Comparison of ENCODE assay signal across 1 mouse cellular context in the genomic region with DNA sequence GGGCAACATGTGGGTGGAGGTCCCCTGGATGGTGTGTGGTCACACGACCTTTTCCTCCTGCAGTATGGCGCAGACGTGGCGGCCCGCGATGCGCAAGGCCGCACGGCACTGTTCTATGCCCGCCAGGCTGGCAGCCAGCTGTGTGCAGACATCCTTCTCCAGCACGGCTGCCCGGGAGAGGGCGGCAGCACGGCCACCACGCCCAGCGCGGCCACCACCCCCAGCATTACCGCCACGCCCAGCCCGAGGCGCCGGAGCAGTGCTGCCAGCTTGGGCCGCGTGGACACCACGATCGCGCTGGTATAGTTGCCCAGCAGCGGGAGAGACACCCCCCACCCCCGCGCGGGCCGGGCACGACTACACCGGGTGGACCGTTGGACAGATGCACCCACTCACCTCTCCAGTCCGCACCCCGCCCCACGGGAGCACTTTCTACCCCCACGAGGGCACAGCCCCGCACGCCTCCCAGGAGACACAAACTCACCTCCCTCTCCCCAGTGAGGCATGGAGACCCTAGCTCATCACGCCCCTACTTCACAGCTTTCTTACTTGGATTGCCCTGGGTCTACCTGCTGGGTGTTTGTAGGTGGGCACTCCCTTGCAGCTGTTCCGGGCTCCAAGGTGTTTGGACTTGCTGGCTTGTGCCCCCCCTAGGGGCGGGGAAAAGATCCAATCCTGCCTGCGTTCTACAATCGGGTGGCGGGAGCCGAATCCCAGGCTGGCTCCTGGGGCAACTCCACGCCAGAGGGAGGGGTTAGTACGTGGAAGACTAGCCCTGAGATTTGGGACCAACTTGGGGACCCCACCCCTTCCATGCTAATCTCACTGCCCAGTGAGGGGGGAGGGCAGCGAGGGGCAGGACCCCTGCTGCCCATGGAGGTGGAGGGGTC.
TF ChIP-seq lines count a peak whose summit lies in the region.

No protein-coding gene starts in this region.

TF ChIP-seq in MEL, 35 proteins besides CTCF, POLR2A, EP300 and RAD21:
- 0 out of 2 replicates have a peak, but pooled peaks have one; percentile 17 for TF ChIP-seq POLR2AphosphoS5 (IDR thresholded peaks at IDR 0.05; ENCODE audit: borderline replicate concordance, low read depth, low read length)
- no peak for TF ChIP-seq UBTF (IDR thresholded peaks at IDR 0.05; ENCODE audit: borderline replicate concordance, insufficient read depth, low read depth, low read length)
TF ChIP-seq in MEL: peak in this region for 1.
